7 mouse cellular contexts compared by ENCODE assay signal in the genomic region with DNA sequence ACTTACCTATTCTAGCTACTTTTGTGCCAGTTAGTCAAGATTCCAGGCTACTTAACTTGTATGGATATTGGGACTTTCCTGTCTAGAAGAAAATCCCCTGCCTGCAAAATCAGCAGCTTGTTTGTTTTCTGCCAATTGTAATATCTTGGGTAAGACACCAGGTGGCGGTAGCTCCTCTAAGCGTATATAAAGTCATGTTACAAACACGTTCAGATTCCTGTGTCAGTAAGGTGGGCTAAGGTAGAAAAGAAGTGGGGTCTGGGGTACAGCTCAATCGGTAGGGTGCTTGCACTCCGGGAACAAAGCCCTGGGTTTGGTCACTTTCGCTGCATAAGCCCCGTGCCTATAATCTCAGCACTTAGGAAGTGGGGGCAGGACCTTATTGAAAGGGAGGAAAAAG. TPM values are rescaled to one million over a fixed set of nuclear protein-coding genes. Genes with fewer than 3 reads are reported as not detected.
DNase-seq lines count a peak whose midpoint lies in the region; ATAC-seq and TF ChIP-seq lines count a peak whose summit lies in the region.

No protein-coding gene starts in this region.

- H3K27ac ChIP-seq in ES-E14 (ENCODE audit: insufficient read depth, low read depth, low read length, poor library complexity, severe bottlenecking) = no peak overlapping the region
- no peak overlapping the region for H3K27ac ChIP-seq in kidney, embryonic 15.5 days

- H3K36me3 ChIP-seq in ES-E14 (ENCODE audit: control insufficient read depth, insufficient read depth, low read length, poor library complexity, severe bottlenecking) = no peaks in the 10 kb centered on the region
- H3K36me3 ChIP-seq in kidney, embryonic 15.5 days = no peaks in the 10 kb centered on the region

- peak overlapping the region; percentile 44 for H3K4me2 ChIP-seq in kidney, embryonic 15.5 days

- H3K9me3 ChIP-seq in ES-E14 (ENCODE audit: control insufficient read depth, insufficient read depth, low read depth, low read length) = no peaks in the 10 kb centered on the region
- H3K9me3 ChIP-seq in kidney, embryonic 15.5 days (replicated peaks) = no peaks in the 10 kb centered on the region

- H3K27me3 ChIP-seq in kidney, embryonic 15.5 days = no peaks in the 10 kb centered on the region

- no peak overlapping the region for H3K9ac ChIP-seq in ES-E14 (ENCODE audit: insufficient read depth, low read depth, low read length, poor library complexity, severe bottlenecking)
- H3K9ac ChIP-seq in kidney, embryonic 15.5 days = no peak overlapping the region

- no peaks in the 10 kb centered on the region for H3K4me1 ChIP-seq in ES-E14 (ENCODE audit: control insufficient read depth in 2 of 2, insufficient read depth in 2 of 2, low read length in 2 of 2, poor library complexity in 1 of 2)
- 0 out of 2 replicates have a peak, but pooled peaks cover 3% of the 10 kb centered on the region for H3K4me1 ChIP-seq in kidney, embryonic 15.5 days

- ATAC-seq in kidney, embryonic 15.5 days (replicated peaks; ENCODE audit: low FRiP score) = no peak

- DNase-seq in left cerebral cortex, postnatal 10 days (ENCODE audit: extremely low spot score in 1 of 2, low spot score in 2 of 2) = peak; percentile 29 to 47
- DNase-seq in left cerebral cortex, adult 8-10 months (ENCODE audit: low spot score in 2 of 2) = no peak
- peak; percentile 36 for DNase-seq in ES-E14 (ENCODE audit: low read depth, low spot score)
- peak; percentile 9 for DNase-seq in c-Kit-positive CD71-positive TER-119-positive erythroid progenitor cells, embryonic 14.5 days (ENCODE audit: low spot score)
- peak; percentile 63 for DNase-seq in retina, embryonic 14.5 days (ENCODE audit: low spot score)
- DNase-seq in gastrocnemius, postnatal 25 days = no peak

- in situ Hi-C loops in ES-E14 (cut with MboI; ENCODE audit: low sequenced_read_pairs in 2 of 2, unreplicated experiment in 2 of 2) = no loop called here

- intact Hi-C loops in left cerebral cortex, postnatal 10 days (cut with DNase I) = loop anchor here (2.0 to 5.0 kb wide), 2 partner anchors 134 to 285 kb away; no protein-coding TSS in a partner anchor

- H3K4me3 ChIP-seq in ES-E14 (ENCODE audit: insufficient read depth in 1 of 2, low read depth in 1 of 2, low read length in 2 of 2, poor library complexity in 1 of 2, severe bottlenecking in 1 of 2) = no peak overlapping the region
- no peak overlapping the region for H3K4me3 ChIP-seq in kidney, embryonic 15.5 days (replicated peaks)

- 16% methylated on average over 7 of the region's 7 CpGs for WGBS in kidney, embryonic 15.5 days

TF ChIP-seq in ES-E14, 5 proteins besides CTCF, POLR2A, EP300 and RAD21:
- no peak for TF ChIP-seq ZNF384 (IDR thresholded peaks at IDR 0.05; ENCODE audit: low read depth, low read length)
- TF ChIP-seq ZC3H11A (IDR thresholded peaks at IDR 0.05; ENCODE audit: borderline replicate concordance, low read depth, low read length) = no peak
- TF ChIP-seq MAFK (IDR thresholded peaks at IDR 0.05; ENCODE audit: insufficient read depth, low read depth, low read length) = no peak
- TF ChIP-seq CHD2 (IDR thresholded peaks at IDR 0.05; ENCODE audit: low read depth, low read length) = no peak
- no peak for TF ChIP-seq HCFC1 (IDR thresholded peaks at IDR 0.05; ENCODE audit: borderline replicate concordance, insufficient read depth, low read length)

RNA-seq across cellular contexts. Expression of a gene that starts 50.1 kb away (rescaled TPM):
- total RNA-seq in left cerebral cortex, postnatal 10 days (2021) = 100 to 1,000 TPM; 131 to 132 TPM
- total RNA-seq in left cerebral cortex, adult 8-10 months (2022) = 100 to 1,000 TPM; 373 to 446 (median 409) TPM
- 16.1 and 19.5 TPM in 2 replicates for total RNA-seq in ES-E14 (2012; rRNA removed)
- 0.88 and 0.95 TPM in 2 replicates for polyA plus RNA-seq in kidney, embryonic 15.5 days (2015; fragmentation: Nextera tagmentation; extraction: Ambion mirVana)
- under 1 TPM; 0.13 to 0.88 TPM for total RNA-seq in gastrocnemius, postnatal 25 days (2021)

Comparison
In these comparisons a context has a peak if more than half of its experiments do, and no peak if none do; other contexts are left out.
1. DNase-seq: peak in left cerebral cortex, postnatal 10 days (2 of 2), ES-E14 (single experiment), c-Kit-positive CD71-positive TER-119-positive erythroid progenitor cells, embryonic 14.5 days (single experiment) and retina, embryonic 14.5 days (single experiment); none in left cerebral cortex, adult 8-10 months (0 of 2) and gastrocnemius, postnatal 25 days (single experiment).